10 mouse cellular contexts compared by ENCODE assay signal in genomic region chr10:45470079-45470739, GRCm38 (mm10). TPM values are rescaled to one million over a fixed set of nuclear protein-coding genes. Genes with fewer than 3 reads are reported as not detected.
DNase-seq lines count a peak whose midpoint lies in the region; ATAC-seq and TF ChIP-seq lines count a peak whose summit lies in the region.
"Had no signal": no experiment of that assay in that cellular context is flagged by ENCODE, and none has a peak within 500 bp of the region (broad histone marks: within the 10 kb centered on the region; RNA-seq: fewer than 3 reads in every experiment).

No protein-coding gene starts in this region.

- H3K4me1 ChIP-seq in heart, embryonic 13.5 days = peaks cover 22% of the 10 kb centered on the region
- H3K4me1 ChIP-seq in bone marrow macrophage, adult 2 months (ENCODE audit: control insufficient read depth, insufficient read depth, low read length) = no peaks in the 10 kb centered on the region
- H3K4me1 ChIP-seq in hindbrain, embryonic 13.5 days (replicated peaks) = peaks cover 35% of the 10 kb centered on the region
- H3K4me1 ChIP-seq in midbrain, embryonic 14.5 days (ENCODE audit: control insufficient read depth, insufficient read depth, low read length) = peaks cover 11% of the 10 kb centered on the region

- no peaks in the 10 kb centered on the region; the same call in 1 of the 2 replicates for H3K27me3 ChIP-seq in heart, embryonic 13.5 days (replicated peaks)
- H3K27me3 ChIP-seq in hindbrain, embryonic 13.5 days = peaks cover 17% of the 10 kb centered on the region
- H3K27me3 ChIP-seq in midbrain, embryonic 14.5 days (ENCODE audit: control insufficient read depth, insufficient read depth, low read length) = peaks cover 10% of the 10 kb centered on the region

- no peak for TF ChIP-seq CTCF in bone marrow macrophage, adult 2 months (IDR thresholded peaks at IDR 0.05; ENCODE audit: low read depth, low read length)

- H3K36me3 ChIP-seq in heart, embryonic 13.5 days = no peaks in the 10 kb centered on the region
- no peaks in the 10 kb centered on the region for H3K36me3 ChIP-seq in hindbrain, embryonic 13.5 days
- H3K36me3 ChIP-seq in midbrain, embryonic 14.5 days (ENCODE audit: control insufficient read depth, insufficient read depth, low read length) = no peaks in the 10 kb centered on the region

- TF ChIP-seq POLR2A in bone marrow macrophage, adult 2 months (IDR thresholded peaks at IDR 0.05; ENCODE audit: borderline replicate concordance, low read depth, low read length) = no peak

- peak overlapping the region; percentile 85 for H3K9ac ChIP-seq in heart, embryonic 13.5 days
- peak overlapping the region; percentile 64 for H3K9ac ChIP-seq in hindbrain, embryonic 13.5 days
- peak overlapping the region; percentile 17; the same call in 1 of the 2 replicates for H3K9ac ChIP-seq in midbrain, embryonic 14.5 days (replicated peaks; ENCODE audit: low read length)

- peak overlapping the region; percentile 69 for H3K4me3 ChIP-seq in heart, embryonic 13.5 days
- H3K4me3 ChIP-seq in bone marrow macrophage, adult 2 months (ENCODE audit: insufficient read depth, low read length) = peak overlapping the region; percentile 20; the same call in 1 of the 2 replicates
- peak overlapping the region; percentile 49 for H3K4me3 ChIP-seq in hindbrain, embryonic 13.5 days
- peak overlapping the region; percentile 42 for H3K4me3 ChIP-seq in midbrain, embryonic 14.5 days (replicated peaks; ENCODE audit: low read depth, low read length)

- peak overlapping the region; percentile 70 for H3K4me2 ChIP-seq in heart, embryonic 13.5 days
- peak overlapping the region; percentile 68 for H3K4me2 ChIP-seq in hindbrain, embryonic 13.5 days
- peak overlapping the region; percentile 64 for H3K4me2 ChIP-seq in midbrain, embryonic 14.5 days (ENCODE audit: low read length)

- no peaks in the 10 kb centered on the region for H3K9me3 ChIP-seq in heart, embryonic 13.5 days
- no peaks in the 10 kb centered on the region for H3K9me3 ChIP-seq in hindbrain, embryonic 13.5 days
- no peaks in the 10 kb centered on the region for H3K9me3 ChIP-seq in midbrain, embryonic 14.5 days (ENCODE audit: control insufficient read depth, low read length)

- peak overlapping the region; percentile 90 for H3K27ac ChIP-seq in heart, embryonic 13.5 days (replicated peaks)
- no peak overlapping the region for H3K27ac ChIP-seq in bone marrow macrophage, adult 2 months (ENCODE audit: insufficient read depth, low read depth, low read length)
- H3K27ac ChIP-seq in hindbrain, embryonic 13.5 days = no peak overlapping the region; the same call in 1 of the 2 replicates
- no peak overlapping the region for H3K27ac ChIP-seq in midbrain, embryonic 14.5 days (replicated peaks; ENCODE audit: low read depth, low read length)

- intact Hi-C loops in heart, postnatal 25 days (cut with DNase I) = no loop called here

- ATAC-seq in heart, embryonic 13.5 days (ENCODE audit: extremely low read depth, insufficient number of reproducible peaks, low FRiP score, low TSS enrichment) = no peak
- peak; percentile 72 for ATAC-seq in hindbrain, embryonic 13.5 days (ENCODE audit: low FRiP score)
- ATAC-seq in midbrain, embryonic 14.5 days (ENCODE audit: low FRiP score, low TSS enrichment) = peak; percentile 63
- ATAC-seq in CD4-positive, CD25-positive, alpha-beta regulatory T cell, adult 4 months = no peak

- WGBS in heart, embryonic 13.5 days = 2% methylated on average over 13 of the region's 13 CpGs
- WGBS in hindbrain, embryonic 13.5 days = 2% methylated on average over 13 of the region's 13 CpGs
- WGBS in midbrain, embryonic 14.5 days = 1% methylated on average over 13 of the region's 13 CpGs

- DNase-seq in heart, postnatal 25 days (ENCODE audit: low spot score) = no peak
- peak; percentile 69 for DNase-seq in midbrain, embryonic 14.5 days
- no peak for DNase-seq in right cerebral cortex, postnatal 25 days
- DNase-seq in urinary bladder, postnatal 36 days (ENCODE audit: low spot score in 2 of 2) = no peak
- DNase-seq: cerebellum, adult 11-12 months had no signal

RNA-seq across cellular contexts. Expression of gene Lin28b, which starts 16.0 kb away (rescaled TPM):
- polyA plus RNA-seq in heart, embryonic 13.5 days (2015; fragmentation: Nextera tagmentation; extraction: Ambion mirVana) = 2.9 and 3.5 TPM in 2 replicates
- under 1 TPM; 0.11 to 0.18 TPM for total RNA-seq in heart, postnatal 25 days (2021)
- polyA plus RNA-seq in bone marrow macrophage, adult 2 months (2012; ENCODE audit: insufficient read depth, insufficient read length, missing spikeins) = not detected in 2 replicates
- polyA plus RNA-seq in hindbrain, embryonic 13.5 days (2015; fragmentation: Nextera tagmentation; extraction: Ambion mirVana) = 10.0 and 10.5 TPM in 2 replicates
- polyA plus RNA-seq in midbrain, embryonic 14.5 days (2014; fragmentation: Nextera tagmentation; extraction: Ambion mirVana) = 8.4 and 11.0 TPM in 2 replicates
- not detected for polyA plus RNA-seq in CD4-positive, CD25-positive, alpha-beta regulatory T cell, adult 4 months (2017; shearing (Covaris generic))
- total RNA-seq: MEL had no signal

Comparison
In these comparisons a context has a peak if more than half of its experiments do, and no peak if none do; other contexts are left out.
1. ATAC-seq: peak in hindbrain, embryonic 13.5 days (single experiment) and midbrain, embryonic 14.5 days (single experiment); none in heart, embryonic 13.5 days (single experiment) and CD4-positive, CD25-positive, alpha-beta regulatory T cell, adult 4 months (single experiment).
2. H3K9ac ChIP-seq: peak in every context shown above with its lines; median percentile 85 in heart, embryonic 13.5 days; 64 in hindbrain, embryonic 13.5 days; 17 in midbrain, embryonic 14.5 days.
3. Peak in every context shown above with its lines, with median percentiles within 50 percentile points of each other: H3K4me2 ChIP-seq and H3K4me3 ChIP-seq.